Mouse (Mus musculus): ENCODE data around the gene Prtn3.

The Prtn3 gene

GRCm38 (mm10) chr10:79910556-79910955 lies 36.3 kb downstream of the Prtn3 start, which contains the start of gene Gm26602:
Gene Gm26602, plus strand, starts transcription at chr10:79910856.
- DNase-seq (ENCODE audit: low spot score), result no peak

- DNase-seq (ENCODE audit: low spot score), result no peak
These were observed 38.1 kb downstream of the Prtn3 start for GRCm38 (mm10) chr10:79912412-79912811.

- no peak for DNase-seq (ENCODE audit: low spot score)
These were observed 40.1 kb downstream of the Prtn3 start for GRCm38 (mm10) chr10:79914131-79914947.

- no peak for DNase-seq (ENCODE audit: low spot score)
These were observed 40.8 kb downstream of the Prtn3 start for GRCm38 (mm10) chr10:79914948-79915596.

GRCm38 (mm10) chr10:79916081-79916480 lies 41.8 kb downstream of the Prtn3 start:
- DNase-seq (ENCODE audit: low spot score), result no peak

GRCm38 (mm10) chr10:79916808-79917531 lies 42.7 kb downstream of the Prtn3 start, which contains the start of gene Kiss1r:
Gene Kiss1r, plus strand, starts transcription at chr10:79916971.
- peak; percentile 84 for DNase-seq (ENCODE audit: low spot score)

- DNase-seq (ENCODE audit: low spot score), result no peak
These were observed 43.3 kb downstream of the Prtn3 start for GRCm38 (mm10) chr10:79917532-79918100.

- peak; percentile 42 for DNase-seq (ENCODE audit: low spot score)
These were observed 44.2 kb downstream of the Prtn3 start for GRCm38 (mm10) chr10:79918231-79919078.

- DNase-seq (ENCODE audit: low spot score), result no peak
These were observed 45.1 kb downstream of the Prtn3 start for GRCm38 (mm10) chr10:79919251-79919849.

GRCm38 (mm10) chr10:79920056-79920890 lies 46.0 kb downstream of the Prtn3 start:
- DNase-seq (ENCODE audit: low spot score), result peak; percentile 50

GRCm38 (mm10) chr10:79920958-79921535 lies 46.8 kb downstream of the Prtn3 start, which contains the start of gene R3hdm4:
Gene R3hdm4, minus strand, starts transcription at chr10:79921208.
- DNase-seq (ENCODE audit: low spot score), result peak; percentile 47

GRCm38 (mm10) chr10:79921572-79921971 lies 47.3 kb downstream of the Prtn3 start:
- DNase-seq (ENCODE audit: low spot score), result peak; percentile 47

GRCm38 (mm10) chr10:79924998-79925784 lies 50.9 kb downstream of the Prtn3 start:
- DNase-seq (ENCODE audit: low spot score), result peak; percentile 93

GRCm38 (mm10) chr10:79925785-79926490 lies 51.7 kb downstream of the Prtn3 start:
- DNase-seq (ENCODE audit: low spot score), result no peak

- DNase-seq (ENCODE audit: low spot score), result peak; percentile 94
These were observed 52.4 kb downstream of the Prtn3 start, which contains the start of gene Arid3a for GRCm38 (mm10) chr10:79926491-79927323. Gene Arid3a, plus strand, starts transcription at chr10:79927043.

GRCm38 (mm10) chr10:79927324-79928029 lies 53.2 kb downstream of the Prtn3 start:
- DNase-seq (ENCODE audit: low spot score), result peak; percentile 66
